Mouse (Mus musculus): ENCODE data around the gene Qsox1. TPM values are rescaled to one million over a fixed set of nuclear protein-coding genes. Genes with fewer than 3 reads are reported as not detected.

The Qsox1 gene
- polyA plus RNA-seq (2012; rRNA removed), result 167 and 184 TPM in 2 replicates

GRCm38 (mm10) chr1:155812581-155813499 is at the start of gene Qsox1:
Gene Qsox1, minus strand, starts transcription at chr1:155812889.

GRCm38 (mm10) chr1:155751484-155752255 is 61.0 kb downstream of the Qsox1 start, which contains the start of gene Lhx4:
Gene Lhx4, minus strand, starts transcription at chr1:155751684.

Other genes starting within 250 kb of the Qsox1 start
- gene Lhx4, start 61.2 kb downstream of the Qsox1 start, polyA plus RNA-seq (2012; rRNA removed), result not detected in 2 replicates
- 1.9 and 2.1 TPM in 2 replicates for gene Cep350, start 160.4 kb upstream of the Qsox1 start, polyA plus RNA-seq (2012; rRNA removed)
- 16.2 and 18.9 TPM in 2 replicates for gene Tor1aip2, start 222.5 kb upstream of the Qsox1 start, polyA plus RNA-seq (2012; rRNA removed)
- gene Tor1aip1, start 223.6 kb upstream of the Qsox1 start, polyA plus RNA-seq (2012; rRNA removed), result 6.3 and 10.6 TPM in 2 replicates